Mouse (Mus musculus) left cerebral cortex, adult 18-20 months (tissue): ENCODE data around the gene Dppa4. TPM values are rescaled to one million over a fixed set of nuclear protein-coding genes. Genes with fewer than 3 reads are reported as not detected.

Source experiments
- DNase-seq, 2 experiments: peaks; one replicate each; pipeline ENCODE4 v3.0.0; 2021 to 2022; ENCODE audit warnings: low spot score in 2 of 2, mixed read lengths in 1 of 2
- total RNA-seq, 2 experiments: library from RNA; stranded (reverse); gene quantifications; 2 replicates each; pipeline ENCODE4 v1.2.3; 2021

The Dppa4 gene
- total RNA-seq, 2 experiments from 2014 or later: not detected

GRCm38 (mm10) chr16:48323602-48324345 is 40.2 kb downstream of the Dppa4 start:
- DNase-seq: no peak

GRCm38 (mm10) chr16:48326903-48327302 is 43.4 kb downstream of the Dppa4 start:
- DNase-seq: no peak

GRCm38 (mm10) chr16:48328420-48328819 is 44.9 kb downstream of the Dppa4 start:
- no peak for DNase-seq

- no peak for DNase-seq
Observed at GRCm38 (mm10) chr16:48331822-48332221, 48.3 kb downstream of the Dppa4 start.

- DNase-seq: no peak
Observed at GRCm38 (mm10) chr16:48335326-48335725, 51.8 kb downstream of the Dppa4 start.

Other genes starting within 250 kb of the Dppa4 start
- gene Dppa2, start 20.2 kb downstream of the Dppa4 start, total RNA-seq: not detected
- not detected for gene Gm5485, start 128.7 kb downstream of the Dppa4 start, total RNA-seq
- not detected for gene Morc1, start 147.5 kb downstream of the Dppa4 start, total RNA-seq